Mouse (Mus musculus): ENCODE measurements at regions not wholly inside any gene's neighbourhood (a gene's known extent, or its start where the extent isn't known, plus 50 kb on each side); places are given as distances from the start of the nearest gene placed in this dataset.

DNA sequence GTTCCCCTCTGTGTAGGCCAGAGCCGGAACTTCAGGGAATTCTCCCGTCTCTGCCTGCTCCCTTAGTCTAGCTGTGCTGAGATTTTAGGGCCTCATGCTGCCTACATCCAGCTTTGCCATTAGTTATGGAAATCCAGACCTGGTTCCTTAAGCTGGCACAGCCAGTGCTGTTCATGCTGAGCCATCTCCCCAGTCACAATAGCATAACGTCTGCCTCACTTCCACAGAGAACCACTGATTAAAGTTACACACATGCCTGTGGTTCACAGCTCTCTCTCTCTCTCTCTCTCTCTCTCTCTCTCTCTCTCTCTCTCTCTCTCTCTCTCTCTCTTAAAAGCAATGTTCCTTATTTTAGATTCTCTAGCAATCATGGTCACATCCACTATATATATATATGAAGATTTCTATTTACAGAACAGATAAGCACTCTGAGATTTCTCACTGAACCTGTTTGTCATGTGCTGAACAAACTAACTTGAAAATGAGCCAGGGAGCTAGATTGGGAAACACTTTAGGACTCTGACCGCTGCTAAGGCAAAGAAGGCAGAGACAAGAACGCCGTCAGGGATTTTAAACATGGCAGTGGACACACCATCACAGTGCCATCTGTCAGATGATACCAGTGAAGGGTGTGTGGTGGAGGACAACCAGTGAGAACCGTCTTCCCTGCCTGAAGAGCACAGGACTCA lies 584.9 kb downstream of the Pdcd6ip start:
- Histone ChIP-seq H3K9ac (replicated peaks) (no peak overlapping the region), H3K36me3 (replicated peaks; ENCODE audit: insufficient read depth, low read length) (no peaks in the 10 kb centered on the region), H3K4me2 (ENCODE audit: low read depth, low read length) (peak overlapping the region; percentile 50), H3K27me3 (ENCODE audit: insufficient read depth, low read length) (no peaks in the 10 kb centered on the region), H3K4me3 (ENCODE audit: low read depth, low read length) (peak overlapping the region; percentile 13; the same call in 1 of the 2 replicates), H3K4me1 (ENCODE audit: insufficient read depth) (no peaks in the 10 kb centered on the region; the same call in 1 of the 2 replicates), H3K9me3 (ENCODE audit: low read length) (no peaks in the 10 kb centered on the region), H3K27ac (ENCODE audit: low read depth) (peak overlapping the region; percentile 60)
- TF ChIP-seq EP300 (IDR thresholded peaks at IDR 0.05; ENCODE audit: low read depth), result no peak
- TF ChIP-seq CTCF (IDR thresholded peaks at IDR 0.05; ENCODE audit: low read depth), result no peak
- WGBS (ENCODE audit: insufficient replicate concordance), result 72% methylated on average over 7 of the region's 7 CpGs
- DNase-seq (peak; percentile 22), ATAC-seq (peak; percentile 55)

- Histone ChIP-seq H3K4me2 (ENCODE audit: low read depth, low read length) (no peak overlapping the region), H3K9ac (replicated peaks) (no peak overlapping the region), H3K4me1 (ENCODE audit: insufficient read depth) (no peaks in the 10 kb centered on the region; the same call in 1 of the 2 replicates), H3K9me3 (ENCODE audit: low read length) (no peaks in the 10 kb centered on the region), H3K4me3 (ENCODE audit: low read depth, low read length) (no peak overlapping the region; the same call in 1 of the 2 replicates), H3K27ac (ENCODE audit: low read depth) (peak overlapping the region; percentile 66; the same call in 1 of the 2 replicates), H3K27me3 (ENCODE audit: insufficient read depth, low read length) (no peaks in the 10 kb centered on the region), H3K36me3 (replicated peaks; ENCODE audit: insufficient read depth, low read length) (no peaks in the 10 kb centered on the region)
- TF ChIP-seq CTCF (IDR thresholded peaks at IDR 0.05; ENCODE audit: low read depth), result no peak
- no peak for TF ChIP-seq EP300 (IDR thresholded peaks at IDR 0.05; ENCODE audit: low read depth)
- 60% methylated on average over 3 of the region's 3 CpGs for WGBS (ENCODE audit: insufficient replicate concordance)
- ATAC-seq, result peak; percentile 64
- DNase-seq, result no peak
These were observed 585.8 kb downstream of the Pdcd6ip start for GRCm38 (mm10) chr9:113122253-113122749.

GRCm38 (mm10) chr9:113120385-113120784 lies 587.7 kb downstream of the Pdcd6ip start:
- H3K36me3 ChIP-seq (replicated peaks; ENCODE audit: insufficient read depth, low read length), result no peaks in the 10 kb centered on the region
- no peak overlapping the region for H3K4me3 ChIP-seq (ENCODE audit: low read depth, low read length)
- H3K27ac ChIP-seq (ENCODE audit: low read depth), result no peak overlapping the region
- no peak overlapping the region for H3K4me2 ChIP-seq (ENCODE audit: low read depth, low read length)
- TF ChIP-seq CTCF (IDR thresholded peaks at IDR 0.05; ENCODE audit: low read depth) (no peak), EP300 (IDR thresholded peaks at IDR 0.05; ENCODE audit: low read depth) (no peak)
- H3K9ac ChIP-seq (replicated peaks), result no peak overlapping the region
- no peak for ATAC-seq
- H3K4me1 ChIP-seq (ENCODE audit: insufficient read depth), result no peaks in the 10 kb centered on the region; the same call in 1 of the 2 replicates
- no peaks in the 10 kb centered on the region for H3K27me3 ChIP-seq (ENCODE audit: insufficient read depth, low read length)
- no peaks in the 10 kb centered on the region for H3K9me3 ChIP-seq (ENCODE audit: low read length)
- no peak for DNase-seq

- Histone ChIP-seq H3K4me1 (ENCODE audit: insufficient read depth) (no peaks in the 10 kb centered on the region; the same call in 1 of the 2 replicates), H3K9me3 (ENCODE audit: low read length) (no peaks in the 10 kb centered on the region), H3K9ac (replicated peaks) (no peak overlapping the region), H3K27ac (ENCODE audit: low read depth) (no peak overlapping the region), H3K4me3 (ENCODE audit: low read depth, low read length) (no peak overlapping the region), H3K4me2 (ENCODE audit: low read depth, low read length) (no peak overlapping the region), H3K36me3 (replicated peaks; ENCODE audit: insufficient read depth, low read length) (no peaks in the 10 kb centered on the region), H3K27me3 (ENCODE audit: insufficient read depth, low read length) (no peaks in the 10 kb centered on the region)
- no peak for TF ChIP-seq CTCF (IDR thresholded peaks at IDR 0.05; ENCODE audit: low read depth)
- TF ChIP-seq EP300 (IDR thresholded peaks at IDR 0.05; ENCODE audit: low read depth), result no peak
- DNase-seq (no peak), ATAC-seq (no peak)
- WGBS (ENCODE audit: insufficient replicate concordance), result 63% methylated on average over 1 of the region's 1 CpGs
These were observed 588.3 kb downstream of the Pdcd6ip start for GRCm38 (mm10) chr9:113119721-113120120.

GRCm38 (mm10) chr9:113115576-113115975 lies 592.5 kb downstream of the Pdcd6ip start:
- Histone ChIP-seq H3K9me3 (ENCODE audit: low read length) (0 out of 2 replicates have a peak, but pooled peaks cover 3% of the 10 kb centered on the region), H3K27ac (ENCODE audit: low read depth) (no peak overlapping the region), H3K9ac (replicated peaks) (no peak overlapping the region), H3K4me3 (ENCODE audit: low read depth, low read length) (no peak overlapping the region), H3K4me1 (ENCODE audit: insufficient read depth) (no peaks in the 10 kb centered on the region), H3K36me3 (replicated peaks; ENCODE audit: insufficient read depth, low read length) (no peaks in the 10 kb centered on the region), H3K4me2 (ENCODE audit: low read depth, low read length) (no peak overlapping the region), H3K27me3 (ENCODE audit: insufficient read depth, low read length) (no peaks in the 10 kb centered on the region)
- TF ChIP-seq EP300 (IDR thresholded peaks at IDR 0.05; ENCODE audit: low read depth) (no peak), CTCF (IDR thresholded peaks at IDR 0.05; ENCODE audit: low read depth) (no peak)
- DNase-seq, result no peak
- ATAC-seq, result no peak
- WGBS (ENCODE audit: insufficient replicate concordance), result 67% methylated on average over 5 of the region's 5 CpGs

GRCm38 (mm10) chr9:113112753-113113152 lies 595.3 kb downstream of the Pdcd6ip start:
- no peak overlapping the region for H3K4me3 ChIP-seq (ENCODE audit: low read depth, low read length)
- no peak for DNase-seq
- H3K27me3 ChIP-seq (ENCODE audit: insufficient read depth, low read length), result no peaks in the 10 kb centered on the region
- ATAC-seq, result no peak
- H3K9me3 ChIP-seq (ENCODE audit: low read length), result 0 out of 2 replicates have a peak, but pooled peaks cover 3% of the 10 kb centered on the region
- no peak overlapping the region for H3K9ac ChIP-seq (replicated peaks)
- no peak overlapping the region for H3K4me2 ChIP-seq (ENCODE audit: low read depth, low read length)
- no peaks in the 10 kb centered on the region for H3K36me3 ChIP-seq (replicated peaks; ENCODE audit: insufficient read depth, low read length)
- H3K27ac ChIP-seq (ENCODE audit: low read depth), result no peak overlapping the region
- no peak for TF ChIP-seq CTCF (IDR thresholded peaks at IDR 0.05; ENCODE audit: low read depth)
- no peak for TF ChIP-seq EP300 (IDR thresholded peaks at IDR 0.05; ENCODE audit: low read depth)
- no peaks in the 10 kb centered on the region for H3K4me1 ChIP-seq (ENCODE audit: insufficient read depth)

Measured in liver, postnatal 0 days (tissue).